In genomic region chr17:29081618-29082381, GRCm38 (mm10) we compare ENCODE assay signal across 8 mouse cellular contexts. TPM values are rescaled to one million over a fixed set of nuclear protein-coding genes. Genes with fewer than 3 reads are reported as not detected.
DNase-seq lines count a peak whose midpoint lies in the region; ATAC-seq and TF ChIP-seq lines count a peak whose summit lies in the region.

No protein-coding gene starts in this region.

- H3K9me3 ChIP-seq in kidney, embryonic 15.5 days (replicated peaks) = no peaks in the 10 kb centered on the region
- no peaks in the 10 kb centered on the region for H3K9me3 ChIP-seq in MEL (replicated peaks; ENCODE audit: insufficient read depth, low read length)
- H3K9me3 ChIP-seq in forebrain, embryonic 15.5 days = no peaks in the 10 kb centered on the region
- H3K9me3 ChIP-seq in liver, embryonic 12.5 days (replicated peaks) = no peaks in the 10 kb centered on the region

- no peaks in the 10 kb centered on the region for H3K36me3 ChIP-seq in kidney, embryonic 15.5 days
- H3K36me3 ChIP-seq in MEL (ENCODE audit: control insufficient read depth in 1 of 2, insufficient read depth in 2 of 2, low read length in 2 of 2) = peaks cover 0 to 15% of the 10 kb centered on the region in 2 experiments; a peak in 2 of 4 replicates
- no peaks in the 10 kb centered on the region for H3K36me3 ChIP-seq in forebrain, embryonic 15.5 days
- H3K36me3 ChIP-seq in liver, embryonic 12.5 days = no peaks in the 10 kb centered on the region

- peaks cover 29% of the 10 kb centered on the region for H3K4me1 ChIP-seq in kidney, embryonic 15.5 days
- peaks cover 12 to 20% of the 10 kb centered on the region in 2 experiments for H3K4me1 ChIP-seq in MEL (ENCODE audit: control insufficient read depth in 1 of 2, insufficient read depth in 2 of 2, low read length in 2 of 2)
- peaks cover 25% of the 10 kb centered on the region for H3K4me1 ChIP-seq in forebrain, embryonic 15.5 days
- H3K4me1 ChIP-seq in liver, embryonic 12.5 days = peaks cover 35% of the 10 kb centered on the region
- H3K4me1 ChIP-seq in cerebellum, adult 2 months (ENCODE audit: control insufficient read depth, insufficient read depth, low read length) = peaks cover under 1% of the 10 kb centered on the region

- no peak for DNase-seq in kidney, adult 8-10 months
- DNase-seq in MEL (ENCODE audit: low read depth, low spot score) = peak; percentile 86
- peak; percentile 70 for DNase-seq in retina, postnatal 1 day
- DNase-seq in cerebellum, adult 2 months = no peak
- DNase-seq in embryo, embryonic 10 days (ENCODE audit: low spot score) = no peak

- TF ChIP-seq EP300 in MEL (IDR thresholded peaks at IDR 0.05; ENCODE audit: low read depth in 1 of 2, low read length in 2 of 2) = peak; percentile 3 to 33; a peak in 3 of 4 replicates

- H3K4me2 ChIP-seq in kidney, embryonic 15.5 days = peak overlapping the region; percentile 30
- peak overlapping the region; percentile 26 for H3K4me2 ChIP-seq in forebrain, embryonic 15.5 days (replicated peaks)
- H3K4me2 ChIP-seq in liver, embryonic 12.5 days = peak overlapping the region; percentile 59

- H3K27me3 ChIP-seq in kidney, embryonic 15.5 days = peaks cover 15% of the 10 kb centered on the region
- H3K27me3 ChIP-seq in MEL (ENCODE audit: control insufficient read depth in 1 of 2, insufficient read depth in 2 of 2, low read length in 2 of 2) = no peaks in the 10 kb centered on the region
- H3K27me3 ChIP-seq in forebrain, embryonic 15.5 days = peaks cover 4% of the 10 kb centered on the region; the same call in 1 of the 2 replicates
- peaks cover 58% of the 10 kb centered on the region for H3K27me3 ChIP-seq in liver, embryonic 12.5 days (replicated peaks)
- no peaks in the 10 kb centered on the region for H3K27me3 ChIP-seq in cerebellum, adult 2 months (ENCODE audit: control insufficient read depth, insufficient read depth, low read length)

- H3K9ac ChIP-seq in kidney, embryonic 15.5 days = no peak overlapping the region
- H3K9ac ChIP-seq in MEL (ENCODE audit: control insufficient read depth, low read depth, low read length, poor library complexity, severe bottlenecking) = peak overlapping the region; percentile 97
- no peak overlapping the region; the same call in 1 of the 2 replicates for H3K9ac ChIP-seq in forebrain, embryonic 15.5 days (replicated peaks)
- peak overlapping the region; percentile 35; the same call in 1 of the 2 replicates for H3K9ac ChIP-seq in liver, embryonic 12.5 days

- H3K79me2 ChIP-seq in MEL (ENCODE audit: control insufficient read depth, insufficient read depth, low read length, poor library complexity) = peaks cover 5% of the 10 kb centered on the region; the same call in 1 of the 2 replicates

- no peak overlapping the region; the same call in 1 of the 2 replicates for H3K4me3 ChIP-seq in kidney, embryonic 15.5 days (replicated peaks)
- H3K4me3 ChIP-seq in MEL (ENCODE audit: control insufficient read depth in 1 of 2, insufficient read depth in 1 of 2, low read depth in 2 of 2, low read length in 2 of 2) = peak overlapping the region; percentile 66 to 87
- 0 out of 2 replicates have a peak overlapping the region, but pooled peaks have one; percentile 8 for H3K4me3 ChIP-seq in forebrain, embryonic 15.5 days
- H3K4me3 ChIP-seq in liver, embryonic 12.5 days = peak overlapping the region; percentile 31
- H3K4me3 ChIP-seq in cerebellum, adult 2 months (replicated peaks; ENCODE audit: insufficient read depth, low read depth, low read length) = no peak overlapping the region

- TF ChIP-seq RAD21 in MEL (IDR thresholded peaks at IDR 0.05; ENCODE audit: low read depth, low read length) = no peak

- peak; percentile 38 to 54; a peak in 3 of 4 replicates for TF ChIP-seq POLR2A in MEL (IDR thresholded peaks at IDR 0.05; ENCODE audit: control insufficient read depth in 1 of 2, insufficient read depth in 1 of 2, low read depth in 1 of 2, low read length in 2 of 2, poor library complexity in 1 of 2)
- no peak for TF ChIP-seq POLR2A in cerebellum, adult 2 months (IDR thresholded peaks at IDR 0.05; ENCODE audit: borderline replicate concordance, insufficient read depth, low read length)

- H3K27ac ChIP-seq in kidney, embryonic 15.5 days = no peak overlapping the region
- peak overlapping the region; percentile 99 for H3K27ac ChIP-seq in MEL (ENCODE audit: control insufficient read depth, low read depth, low read length)
- peak overlapping the region; percentile 49; the same call in 1 of the 2 replicates for H3K27ac ChIP-seq in forebrain, embryonic 15.5 days (replicated peaks)
- H3K27ac ChIP-seq in liver, embryonic 12.5 days = 0 out of 2 replicates have a peak overlapping the region, but pooled peaks have one; percentile 22
- no peak overlapping the region for H3K27ac ChIP-seq in cerebellum, adult 2 months (ENCODE audit: insufficient read depth, low read length)

- WGBS in kidney, embryonic 15.5 days = 12% methylated on average over 21 of the region's 21 CpGs
- 4% methylated on average over 21 of the region's 21 CpGs for WGBS in forebrain, embryonic 15.5 days
- 5% methylated on average over 21 of the region's 21 CpGs for WGBS in liver, embryonic 12.5 days (ENCODE audit: insufficient replicate concordance)
- 43% methylated on average over 21 of the region's 21 CpGs for WGBS in cerebellum, adult 2 months

- ATAC-seq in kidney, embryonic 15.5 days (replicated peaks; ENCODE audit: low FRiP score) = no peak
- ATAC-seq in forebrain, embryonic 15.5 days (replicated peaks) = no peak
- no peak for ATAC-seq in liver, embryonic 12.5 days

- TF ChIP-seq CTCF in MEL (IDR thresholded peaks at IDR 0.05 in 2 of 3, conservative IDR thresholded peaks at IDR 0.05 in 1 of 3; ENCODE audit: control insufficient read depth in 1 of 3, insufficient read depth in 1 of 3, low read depth in 2 of 3, low read length in 3 of 3, poor library complexity in 1 of 3, severe bottlenecking in 1 of 3) = no peak
- TF ChIP-seq CTCF in cerebellum, adult 2 months (IDR thresholded peaks at IDR 0.05; ENCODE audit: borderline replicate concordance, insufficient read depth, low read depth, low read length) = no peak

TF ChIP-seq in MEL, 35 proteins besides CTCF, POLR2A, EP300 and RAD21:
- TF ChIP-seq MXI1 (IDR thresholded peaks at IDR 0.05; ENCODE audit: low read depth, low read length) = no peak
- 0 out of 2 replicates have a peak, but pooled peaks have one; percentile 18 for TF ChIP-seq ELF1 (IDR thresholded peaks at IDR 0.05; ENCODE audit: low read depth, low read length)
- 0 out of 2 replicates have a peak, but pooled peaks have one; percentile 12 for TF ChIP-seq USF1 (IDR thresholded peaks at IDR 0.05; ENCODE audit: low read depth, low read length)
- peak; percentile 44; the same call in 1 of the 2 replicates for TF ChIP-seq MYC (IDR thresholded peaks at IDR 0.05; ENCODE audit: low read depth, low read length)
- peak; percentile 47 for TF ChIP-seq TBP (IDR thresholded peaks at IDR 0.05; ENCODE audit: low read depth, low read length)
- peak; percentile 17; the same call in 1 of the 2 replicates for TF ChIP-seq NELFE (IDR thresholded peaks at IDR 0.05; ENCODE audit: low read depth, low read length)
- TF ChIP-seq ETS1 (IDR thresholded peaks at IDR 0.05; ENCODE audit: low read depth, low read length) = peak; percentile 63
- TF ChIP-seq GABPA (IDR thresholded peaks at IDR 0.05; ENCODE audit: low read depth, low read length) = peak; percentile 81
- no peak for TF ChIP-seq NRF1 (IDR thresholded peaks at IDR 0.05; ENCODE audit: insufficient read depth, low read depth, low read length, poor library complexity, severe bottlenecking)
- TF ChIP-seq MAFK (IDR thresholded peaks at IDR 0.05; ENCODE audit: borderline replicate concordance, low read depth, low read length) = peak; percentile 64; the same call in 1 of the 2 replicates
- no peak for TF ChIP-seq ZKSCAN1 (IDR thresholded peaks at IDR 0.05; ENCODE audit: low read depth, low read length)
- TF ChIP-seq BHLHE40 (IDR thresholded peaks at IDR 0.05; ENCODE audit: borderline replicate concordance, low read depth, low read length) = peak; percentile 31; the same call in 1 of the 2 replicates
- TF ChIP-seq KAT2A (conservative IDR thresholded peaks at IDR 0.05; ENCODE audit: low read depth, low read length) = no peak
- peak; percentile 93 for TF ChIP-seq ZNF384 (IDR thresholded peaks at IDR 0.05; ENCODE audit: low read depth, low read length)
- TF ChIP-seq TCF12 (IDR thresholded peaks at IDR 0.05; ENCODE audit: low read depth, low read length) = no peak; the same call in 1 of the 2 replicates

RNA-seq across cellular contexts. Expression of gene Cdkn1a, which starts 9.0 kb away (rescaled TPM):
- polyA plus RNA-seq in kidney, embryonic 15.5 days (2015; fragmentation: Nextera tagmentation; extraction: Ambion mirVana) = 62.2 and 79.3 TPM in 2 replicates
- 2.0 and 2.3 TPM in 2 replicates for total RNA-seq in MEL (2012; rRNA removed)
- polyA plus RNA-seq in MEL (2012; ENCODE audit: insufficient read depth in 1 of 2, insufficient read length in 2 of 2, low read depth in 1 of 2, low replicate concordance in 2 of 2, missing spikeins in 1 of 2) = 10 to 100 TPM in 1 of 2 experiments, not detected in 1; 21.0 TPM
- polyA plus RNA-seq in forebrain, embryonic 15.5 days (2015; fragmentation: Nextera tagmentation; extraction: Ambion mirVana) = 39.2 and 39.4 TPM in 2 replicates
- polyA plus RNA-seq in liver, embryonic 12.5 days (2016; fragmentation: Nextera tagmentation; extraction: Ambion mirVana) = 8.3 and 9.6 TPM in 2 replicates
- polyA plus RNA-seq in cerebellum, adult 2 months (2012; rRNA removed) = 12.6 and 19.4 TPM in 2 replicates

RNA-seq across cellular contexts. Expression of gene Rab44, which starts 32.1 kb away (rescaled TPM):
- 0.34 and 0.35 TPM in 2 replicates for polyA plus RNA-seq in kidney, embryonic 15.5 days (2015; fragmentation: Nextera tagmentation; extraction: Ambion mirVana)
- 5.4 and 9.5 TPM in 2 replicates for total RNA-seq in MEL (2012; rRNA removed)
- 1 to 10 TPM in 1 of 2 experiments, not detected in 1; 7.0 TPM for polyA plus RNA-seq in MEL (2012; ENCODE audit: insufficient read depth in 1 of 2, insufficient read length in 2 of 2, low read depth in 1 of 2, low replicate concordance in 2 of 2, missing spikeins in 1 of 2)
- polyA plus RNA-seq in forebrain, embryonic 15.5 days (2015; fragmentation: Nextera tagmentation; extraction: Ambion mirVana) = 0.05 TPM in 1 of 2 replicates, not detected in the other
- polyA plus RNA-seq in liver, embryonic 12.5 days (2016; fragmentation: Nextera tagmentation; extraction: Ambion mirVana) = 5.0 and 5.4 TPM in 2 replicates
- 0.32 and 0.47 TPM in 2 replicates for polyA plus RNA-seq in cerebellum, adult 2 months (2012; rRNA removed)

RNA-seq across cellular contexts. Expression of gene Srsf3, which starts 49.4 kb away (rescaled TPM):
- 605 and 671 TPM in 2 replicates for polyA plus RNA-seq in kidney, embryonic 15.5 days (2015; fragmentation: Nextera tagmentation; extraction: Ambion mirVana)
- 312 and 367 TPM in 2 replicates for total RNA-seq in MEL (2012; rRNA removed)
- polyA plus RNA-seq in MEL (2012; ENCODE audit: insufficient read depth in 1 of 2, insufficient read length in 2 of 2, low read depth in 1 of 2, low replicate concordance in 2 of 2, missing spikeins in 1 of 2) = 100 to 1,000 TPM; 326 to 556 TPM
- 594 and 620 TPM in 2 replicates for polyA plus RNA-seq in forebrain, embryonic 15.5 days (2015; fragmentation: Nextera tagmentation; extraction: Ambion mirVana)
- polyA plus RNA-seq in liver, embryonic 12.5 days (2016; fragmentation: Nextera tagmentation; extraction: Ambion mirVana) = 372 and 377 TPM in 2 replicates
- polyA plus RNA-seq in cerebellum, adult 2 months (2012; rRNA removed) = 129 and 136 TPM in 2 replicates

Comparison
In these comparisons a context has a peak if more than half of its experiments do, and no peak if none do; other contexts are left out.
1. H3K27ac ChIP-seq: peak in MEL (single experiment), forebrain, embryonic 15.5 days (single experiment) and liver, embryonic 12.5 days (single experiment); none in kidney, embryonic 15.5 days (single experiment) and cerebellum, adult 2 months (single experiment).
2. H3K4me3 ChIP-seq: peak in MEL (2 of 2), forebrain, embryonic 15.5 days (single experiment) and liver, embryonic 12.5 days (single experiment); none in kidney, embryonic 15.5 days (single experiment) and cerebellum, adult 2 months (single experiment).
3. H3K9ac ChIP-seq: peak in MEL (single experiment) and liver, embryonic 12.5 days (single experiment); none in kidney, embryonic 15.5 days (single experiment) and forebrain, embryonic 15.5 days (single experiment).
4. DNase-seq: peak in MEL (single experiment) and retina, postnatal 1 day (single experiment); none in kidney, adult 8-10 months (0 of 2), cerebellum, adult 2 months (0 of 2) and embryo, embryonic 10 days (single experiment).
5. Peak in every context shown above with its lines, with median percentiles within 50 percentile points of each other: H3K4me2 ChIP-seq.